Mouse (Mus musculus): ENCODE results near the gene Chka.

DNA sequence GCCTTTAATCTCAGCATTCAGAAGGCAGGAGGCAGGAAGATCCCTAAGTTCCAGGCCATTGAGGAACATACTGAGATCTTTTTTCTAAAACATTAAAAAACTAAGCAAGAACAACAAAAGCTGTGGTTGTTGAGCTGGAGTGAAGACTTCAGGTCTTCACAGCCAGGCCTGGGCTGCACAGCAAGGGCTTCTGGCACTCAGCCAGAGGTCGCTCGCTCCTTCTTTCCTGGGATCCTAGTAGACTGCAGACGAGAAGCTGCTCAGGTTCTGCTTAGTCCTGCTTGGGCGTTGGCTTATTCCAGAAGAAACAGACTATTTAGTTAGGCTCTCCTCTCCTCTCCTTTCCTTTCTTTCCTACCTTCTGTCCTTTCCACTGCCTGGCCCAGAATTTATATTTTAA lies 20.8 kb downstream of the Chka start:
- TF ChIP-seq TCF12 (IDR thresholded peaks at IDR 0.05; ENCODE audit: insufficient read depth, poor library complexity, severe bottlenecking) (no peak), POLR2A (IDR thresholded peaks at IDR 0.05; ENCODE audit: insufficient read length, low read depth) (no peak), USF1 (IDR thresholded peaks at IDR 0.05; ENCODE audit: low read depth) (no peak), E2F4 (IDR thresholded peaks at IDR 0.05; ENCODE audit: insufficient read depth) (no peak), POLR2AphosphoS2 (IDR thresholded peaks at IDR 0.05; ENCODE audit: insufficient read length, low read depth) (no peak)
